ENCODE assay signal across 9 mouse cellular contexts in genomic region chr14:25189256-25189655, GRCm38 (mm10).
"Had no signal": no experiment of that assay in that cellular context is flagged by ENCODE, and none has a peak within 500 bp of the region (broad histone marks: within the 10 kb centered on the region; RNA-seq: fewer than 3 reads in every experiment).

No protein-coding gene starts in this region.

- ATAC-seq: lung, postnatal 0 days; midbrain, embryonic 13.5 days had no signal

- DNase-seq: kidney, adult 18-20 months; kidney, postnatal 10 days; kidney, postnatal 4 days; lung, adult 2 months; lung, postnatal 36 days; thymus, adult 18-20 months; thymus, postnatal 14 days had no signal
